Mouse (Mus musculus) kidney, embryonic 14.5 days (tissue): ENCODE data around the gene Ltbp3. TPM values are rescaled to one million over a fixed set of nuclear protein-coding genes. Genes with fewer than 3 reads are reported as not detected.
A peak's percentile ranks its signal among the peaks of the same experiment; 100 is the strongest.
"Not testable (repeated sequence)": the region's sequence is repeated elsewhere in the genome, so short reads cannot be mapped to it uniquely, and the experiment has no call there.

Experiments
- ATAC-seq: fragments of 200-750 bp; cut with Nextera tagmentation; 2 replicates; pipeline ENCODE4 v1.8.0; 2017; ENCODE audit warnings: moderate number of reproducible peaks, mild to moderate bottlenecking, moderate TSS enrichment, moderate library complexity; ENCODE audit not compliant: low FRiP score, low TSS enrichment
- H3K27ac ChIP-seq: fragments of 300-500 bp; sonication (generic); 2 replicates; pipeline ENCODE4 v1.5.1; 2014; ENCODE audit warnings: low read depth, mild to moderate bottlenecking, low read length, moderate library complexity, mixed read lengths
- H3K27me3 ChIP-seq: fragments of 300-500 bp; sonication (generic); 2 replicates; pipeline ENCODE4 v1.6.1; 2014; ENCODE audit warnings: mild to moderate bottlenecking, low read length; ENCODE audit not compliant: control insufficient read depth, insufficient read depth
- H3K36me3 ChIP-seq: fragments of 300-500 bp; sonication (generic); 2 replicates; pipeline ENCODE4 v1.6.1; 2014; ENCODE audit warnings: low read length, mixed read lengths; ENCODE audit not compliant: control insufficient read depth, insufficient read depth
- H3K4me1 ChIP-seq: fragments of 300-500 bp; sonication (generic); 2 replicates; pipeline ENCODE4 v1.6.1; 2014; ENCODE audit warnings: low read length, mixed read lengths; ENCODE audit not compliant: control insufficient read depth, insufficient read depth
- H3K4me2 ChIP-seq: fragments of 300-500 bp; sonication (generic); replicated peaks from 2 replicates; pipeline ENCODE4 v1.6.1; 2014; ENCODE audit warnings: low read depth, mild to moderate bottlenecking, low read length
- H3K4me3 ChIP-seq: fragments of 300-500 bp; sonication (generic); 2 replicates; pipeline ENCODE4 v1.5.1; 2014; ENCODE audit warnings: mild to moderate bottlenecking, low read length
- H3K9ac ChIP-seq: fragments of 300-500 bp; sonication (generic); 2 replicates; pipeline ENCODE4 v1.6.1; 2014; ENCODE audit warnings: low read depth, mild to moderate bottlenecking, low read length, moderate library complexity
- H3K9me3 ChIP-seq: fragments of 300-500 bp; sonication (generic); 2 replicates; pipeline ENCODE4 v1.6.1; 2016; ENCODE audit warnings: low read length; ENCODE audit not compliant: control insufficient read depth
- WGBS: fragments of 180-500 bp; shearing (Covaris S2); extraction: QIAGEN DNeasy Blood & Tissue Kit; methylation state at CpG from one replicate; pipeline ENCODE4 v1.1.7; 2014; 5-methylcytosine and 5-hydroxymethylcytosine counted together
- polyA plus RNA-seq: library from polyadenylated mRNA; unstranded; fragments of >200 nt; fragmentation: Nextera tagmentation; extraction: Ambion mirVana; gene quantifications from 2 replicates; pipeline ENCODE4 v1.2.1, GENCODE M21; 2014

Gene Ltbp3
- polyA plus RNA-seq, 1 experiment from 2014 or later = 27.1 TPM

- H3K9ac ChIP-seq = no peak overlapping the region
- no peak overlapping the region for H3K4me2 ChIP-seq
- H3K27ac ChIP-seq = no peak overlapping the region
- WGBS = 74% methylated on average over 4 of the region's 4 CpGs
- no peak for ATAC-seq
- H3K27me3 ChIP-seq = no peaks in the 10 kb centered on the region
- no peaks in the 10 kb centered on the region for H3K9me3 ChIP-seq
- H3K4me1 ChIP-seq = peaks cover 6% of the 10 kb centered on the region; the same call in 1 of the 2 replicates
- H3K4me3 ChIP-seq = no peak overlapping the region
- peaks cover 16% of the 10 kb centered on the region for H3K36me3 ChIP-seq
Observed at GRCm38 (mm10) chr19:5791329-5791728, 50.6 kb downstream of the Ltbp3 start.

- 7% methylated on average over 2 of the region's 2 CpGs for WGBS
- H3K27ac ChIP-seq = no peak overlapping the region; the same call in 1 of the 2 replicates
- no peaks in the 10 kb centered on the region for H3K9me3 ChIP-seq
- peak; percentile 66 for ATAC-seq
- peaks cover 33% of the 10 kb centered on the region for H3K36me3 ChIP-seq
- H3K9ac ChIP-seq = no peak overlapping the region
- H3K4me3 ChIP-seq = no peak overlapping the region
- no peak overlapping the region for H3K4me2 ChIP-seq
- no peaks in the 10 kb centered on the region for H3K27me3 ChIP-seq
- H3K4me1 ChIP-seq = peaks cover 12% of the 10 kb centered on the region; the same call in 1 of the 2 replicates
Observed at GRCm38 (mm10) chr19:5793116-5793515, 52.4 kb downstream of the Ltbp3 start.

- Histone ChIP-seq H3K27ac (peak overlapping the region; percentile 47), H3K36me3 (peaks cover 42% of the 10 kb centered on the region), H3K4me1 (peaks cover 12% of the 10 kb centered on the region; the same call in 1 of the 2 replicates)
- H3K4me3 ChIP-seq, H3K27me3 ChIP-seq, H3K4me2 ChIP-seq, H3K9ac ChIP-seq, H3K9me3 ChIP-seq: not testable (repeated sequence)
- peak; percentile 48 for ATAC-seq
- WGBS = 25% methylated on average over 7 of the region's 7 CpGs
Observed at GRCm38 (mm10) chr19:5793917-5794770, 53.4 kb downstream of the Ltbp3 start.

GRCm38 (mm10) chr19:5794771-5795576, 54.3 kb downstream of the Ltbp3 start:
- no peaks in the 10 kb centered on the region for H3K27me3 ChIP-seq
- peaks cover 12% of the 10 kb centered on the region; the same call in 1 of the 2 replicates for H3K4me1 ChIP-seq
- no peaks in the 10 kb centered on the region for H3K9me3 ChIP-seq
- peak; percentile 36 for ATAC-seq
- WGBS = 34% methylated on average over 5 of the region's 5 CpGs
- peaks cover 45% of the 10 kb centered on the region for H3K36me3 ChIP-seq
- peak overlapping the region; percentile 47 for H3K27ac ChIP-seq
- H3K9ac ChIP-seq = no peak overlapping the region
- H3K4me2 ChIP-seq = no peak overlapping the region
- no peak overlapping the region for H3K4me3 ChIP-seq

GRCm38 (mm10) chr19:5795668-5796572, 55.2 kb downstream of the Ltbp3 start:
- peaks cover 12% of the 10 kb centered on the region; the same call in 1 of the 2 replicates for H3K4me1 ChIP-seq
- no peaks in the 10 kb centered on the region for H3K9me3 ChIP-seq
- H3K27ac ChIP-seq = no peak overlapping the region
- ATAC-seq = no peak
- H3K9ac ChIP-seq = peak overlapping the region; percentile 99; the same call in 1 of the 2 replicates
- H3K27me3 ChIP-seq = no peaks in the 10 kb centered on the region
- peak overlapping the region; percentile 91 for H3K4me2 ChIP-seq
- WGBS = 51% methylated on average over 11 of the region's 11 CpGs
- H3K4me3 ChIP-seq = peak overlapping the region; percentile 94
- H3K36me3 ChIP-seq = peaks cover 46% of the 10 kb centered on the region

- peak overlapping the region; percentile 94 for H3K4me3 ChIP-seq
Observed at GRCm38 (mm10) chr19:5796573-5797111, 55.9 kb downstream of the Ltbp3 start.

GRCm38 (mm10) chr19:5797381-5798111, 56.8 kb downstream of the Ltbp3 start:
- no peaks in the 10 kb centered on the region for H3K27me3 ChIP-seq
- no peaks in the 10 kb centered on the region for H3K9me3 ChIP-seq
- H3K9ac ChIP-seq = peak overlapping the region; percentile 99
- peaks cover 12% of the 10 kb centered on the region; the same call in 1 of the 2 replicates for H3K4me1 ChIP-seq
- H3K4me3 ChIP-seq = peak overlapping the region; percentile 94
- 12% methylated on average over 7 of the region's 7 CpGs for WGBS
- H3K4me2 ChIP-seq = peak overlapping the region; percentile 91
- no peak for ATAC-seq
- H3K36me3 ChIP-seq = peaks cover 46% of the 10 kb centered on the region
- H3K27ac ChIP-seq = peak overlapping the region; percentile 60

More at GRCm38 (mm10) chr19:5796573-5797111, 55.9 kb downstream of the Ltbp3 start:
- H3K4me1 ChIP-seq = peaks cover 12% of the 10 kb centered on the region; the same call in 1 of the 2 replicates
- H3K9me3 ChIP-seq = no peaks in the 10 kb centered on the region
- H3K27ac ChIP-seq = peak overlapping the region; percentile 57; the same call in 1 of the 2 replicates
- peaks cover 46% of the 10 kb centered on the region for H3K36me3 ChIP-seq
- peak overlapping the region; percentile 91 for H3K4me2 ChIP-seq
- 61% methylated on average over 7 of the region's 7 CpGs for WGBS
- peak overlapping the region; percentile 99; the same call in 1 of the 2 replicates for H3K9ac ChIP-seq
- H3K27me3 ChIP-seq = no peaks in the 10 kb centered on the region
- ATAC-seq = no peak
